Mouse (Mus musculus) forebrain, postnatal 0 days (tissue): ENCODE measurements around the gene Cog1. TPM values are rescaled to one million over a fixed set of nuclear protein-coding genes. Genes with fewer than 3 reads are reported as not detected.

Experiments
- ATAC-seq: fragments of 200-750 bp; cut with Nextera tagmentation; 2 replicates; pipeline ENCODE4 v1.8.0; 2017; ENCODE audit warnings: mild to moderate bottlenecking, moderate library complexity
- DNase-seq: peaks from one replicate; pipeline ENCODE4 v3.0.0-alpha.2; 2015
- H3K27ac ChIP-seq: fragments of 300-500 bp; sonication (generic); 2 replicates; pipeline ENCODE4 v1.5.1; 2014; ENCODE audit warnings: low read depth, mild to moderate bottlenecking, antibody characterized with exemption, low read length, moderate library complexity, mixed read lengths
- H3K27me3 ChIP-seq: fragments of 300-500 bp; sonication (generic); 2 replicates; pipeline ENCODE4 v1.6.1; 2014; ENCODE audit warnings: mild to moderate bottlenecking, low read length, mixed read lengths; ENCODE audit not compliant: insufficient read depth
- H3K36me3 ChIP-seq: fragments of 300-500 bp; sonication (generic); 2 replicates; pipeline ENCODE4 v1.6.1; 2014; ENCODE audit warnings: mild to moderate bottlenecking, moderate library complexity; ENCODE audit not compliant: insufficient read depth
- H3K4me1 ChIP-seq: fragments of 300-500 bp; sonication (generic); 2 replicates; pipeline ENCODE4 v1.6.1; 2014; ENCODE audit warnings: antibody characterized with exemption; ENCODE audit not compliant: insufficient read depth
- H3K4me2 ChIP-seq: fragments of 300-500 bp; sonication (generic); 2 replicates; pipeline ENCODE4 v1.6.1; 2014; ENCODE audit warnings: low read depth, mild to moderate bottlenecking, moderate library complexity
- H3K4me3 ChIP-seq: fragments of 300-500 bp; sonication (generic); 2 replicates; pipeline ENCODE4 v1.5.1; 2014; ENCODE audit warnings: low read depth, low read length, mixed read lengths
- H3K9ac ChIP-seq: fragments of 300-500 bp; sonication (generic); 2 replicates; pipeline ENCODE4 v1.6.1; 2014; ENCODE audit warnings: mild to moderate bottlenecking
- H3K9me3 ChIP-seq: fragments of 300-500 bp; sonication (generic); 2 replicates; pipeline ENCODE4 v1.6.1; 2016; ENCODE audit warnings: low read length
- CTCF ChIP-seq: sonication (generic); IDR thresholded peaks from 2 replicates; pipeline ENCODE4 v1.5.1; 2016; ENCODE audit warnings: antibody characterized with exemption, control low read depth, low read depth
- WGBS: fragments of 180-500 bp; shearing (Covaris S2); extraction: QIAGEN DNeasy Blood & Tissue Kit; methylation state at CpG from one replicate; pipeline ENCODE4 v1.1.7; 2014; 5-methylcytosine and 5-hydroxymethylcytosine counted together
- polyA plus RNA-seq: library from polyadenylated mRNA; unstranded; fragments of >200 nt; fragmentation: Nextera tagmentation; extraction: Ambion mirVana; gene quantifications from 2 replicates; pipeline ENCODE4 v1.2.1, GENCODE M21; 2015
- total RNA-seq: library from RNA; depleted of rRNA; stranded (reverse); fragments of >200 nt; gene quantifications from 2 replicates; pipeline ENCODE4 v1.2.3, GENCODE M21; 2014

Gene Cog1
- total and polyA plus RNA-seq, 2 experiments from 2014 or later, result 28.6 to 48.8 TPM

DNA sequence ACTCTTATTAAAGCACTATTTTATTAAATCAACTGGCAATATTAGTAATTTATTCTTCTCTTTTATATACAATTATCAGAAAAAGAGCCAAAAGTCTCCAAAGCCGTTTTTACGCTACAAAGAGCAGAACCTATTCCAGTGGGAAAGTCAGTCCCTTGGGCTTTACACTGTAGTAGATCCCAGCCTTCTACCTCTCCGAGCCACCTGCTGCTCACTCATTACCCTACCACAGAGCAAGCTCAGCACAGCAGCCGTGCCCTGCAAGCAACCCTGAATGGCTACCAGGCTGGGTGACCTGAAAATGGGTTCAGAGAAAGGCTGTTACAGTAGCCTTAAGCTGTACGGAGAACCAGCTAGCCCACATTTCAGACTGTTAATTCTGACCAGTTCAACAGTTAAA lies 25.6 kb downstream of the Cog1 start:
- 84% methylated on average over 5 of the region's 5 CpGs for WGBS
- H3K9me3 ChIP-seq, result no peaks in the 10 kb centered on the region
- no peaks in the 10 kb centered on the region for H3K27me3 ChIP-seq
- no peak for TF ChIP-seq CTCF
- peaks cover 11% of the 10 kb centered on the region for H3K36me3 ChIP-seq
- H3K27ac ChIP-seq, result no peak overlapping the region
- no peak overlapping the region for H3K9ac ChIP-seq
- no peaks in the 10 kb centered on the region for H3K4me1 ChIP-seq
- H3K4me3 ChIP-seq, result no peak overlapping the region
- no peak overlapping the region for H3K4me2 ChIP-seq
- ATAC-seq (no peak), DNase-seq (no peak)

GRCm38 (mm10) chr11:113676847-113677246 lies 27.9 kb downstream of the Cog1 start:
- 50% methylated on average over 2 of the region's 2 CpGs for WGBS

GRCm38 (mm10) chr11:113677378-113677777 lies 28.4 kb downstream of the Cog1 start:
- no peak for TF ChIP-seq CTCF
- Histone ChIP-seq H3K36me3 (peaks cover 11% of the 10 kb centered on the region), H3K9me3 (no peaks in the 10 kb centered on the region), H3K4me2 (no peak overlapping the region), H3K4me3 (no peak overlapping the region), H3K9ac (peak overlapping the region; percentile 10; the same call in 1 of the 2 replicates), H3K27ac (no peak overlapping the region), H3K4me1 (0 out of 2 replicates have a peak, but pooled peaks cover under 1% of the 10 kb centered on the region), H3K27me3 (no peaks in the 10 kb centered on the region)
- ATAC-seq (no peak), DNase-seq (no peak)
- 86% methylated on average over 2 of the region's 2 CpGs for WGBS

More at GRCm38 (mm10) chr11:113676847-113677246, 27.9 kb downstream of the Cog1 start:
- no peak overlapping the region for H3K9ac ChIP-seq
- H3K4me1 ChIP-seq, result no peaks in the 10 kb centered on the region
- H3K36me3 ChIP-seq, result peaks cover 11% of the 10 kb centered on the region
- no peak overlapping the region for H3K27ac ChIP-seq
- H3K4me2 ChIP-seq, result no peak overlapping the region
- TF ChIP-seq CTCF, result no peak
- no peak for ATAC-seq
- no peak for DNase-seq
- H3K9me3 ChIP-seq, result no peaks in the 10 kb centered on the region
- no peak overlapping the region for H3K4me3 ChIP-seq
- no peaks in the 10 kb centered on the region for H3K27me3 ChIP-seq

GRCm38 (mm10) chr11:113678373-113678772 lies 29.4 kb downstream of the Cog1 start:
- H3K27me3 ChIP-seq, result no peaks in the 10 kb centered on the region
- H3K4me3 ChIP-seq, result no peak overlapping the region
- no peak overlapping the region for H3K9ac ChIP-seq
- TF ChIP-seq CTCF, result no peak
- H3K36me3 ChIP-seq, result peaks cover 11% of the 10 kb centered on the region
- H3K9me3 ChIP-seq, result no peaks in the 10 kb centered on the region
- DNase-seq (no peak), ATAC-seq (no peak)
- H3K4me2 ChIP-seq, result no peak overlapping the region
- WGBS, result 83% methylated on average over 8 of the region's 8 CpGs
- no peak overlapping the region for H3K27ac ChIP-seq
- H3K4me1 ChIP-seq, result 0 out of 2 replicates have a peak, but pooled peaks cover 7% of the 10 kb centered on the region

- Histone ChIP-seq H3K9me3 (no peaks in the 10 kb centered on the region), H3K4me3 (no peak overlapping the region), H3K36me3 (peaks cover 11% of the 10 kb centered on the region; the same call in 1 of the 2 replicates), H3K27me3 (no peaks in the 10 kb centered on the region), H3K4me1 (peaks cover 14% of the 10 kb centered on the region; the same call in 1 of the 2 replicates), H3K27ac (no peak overlapping the region), H3K4me2 (no peak overlapping the region), H3K9ac (no peak overlapping the region)
- WGBS, result 91% methylated on average over 2 of the region's 2 CpGs
- DNase-seq (no peak), ATAC-seq (no peak)
- no peak for TF ChIP-seq CTCF
Measured at GRCm38 (mm10) chr11:113680954-113681353, 32.0 kb downstream of the Cog1 start.

GRCm38 (mm10) chr11:113681979-113682378 lies 33.0 kb downstream of the Cog1 start:
- peak overlapping the region; percentile 94 for H3K4me2 ChIP-seq
- H3K4me3 ChIP-seq, result peak overlapping the region; percentile 88; the same call in 1 of the 2 replicates
- ATAC-seq (no peak), DNase-seq (no peak)
- 0 out of 2 replicates have a peak overlapping the region, but pooled peaks have one; percentile 87 for H3K9ac ChIP-seq
- H3K9me3 ChIP-seq, result no peaks in the 10 kb centered on the region
- TF ChIP-seq CTCF, result peak; percentile 9; the same call in 1 of the 2 replicates
- no peaks in the 10 kb centered on the region for H3K27me3 ChIP-seq
- no peak overlapping the region for H3K27ac ChIP-seq
- peaks cover 16% of the 10 kb centered on the region for H3K4me1 ChIP-seq
- 0 out of 2 replicates have a peak, but pooled peaks cover 3% of the 10 kb centered on the region for H3K36me3 ChIP-seq

DNA sequence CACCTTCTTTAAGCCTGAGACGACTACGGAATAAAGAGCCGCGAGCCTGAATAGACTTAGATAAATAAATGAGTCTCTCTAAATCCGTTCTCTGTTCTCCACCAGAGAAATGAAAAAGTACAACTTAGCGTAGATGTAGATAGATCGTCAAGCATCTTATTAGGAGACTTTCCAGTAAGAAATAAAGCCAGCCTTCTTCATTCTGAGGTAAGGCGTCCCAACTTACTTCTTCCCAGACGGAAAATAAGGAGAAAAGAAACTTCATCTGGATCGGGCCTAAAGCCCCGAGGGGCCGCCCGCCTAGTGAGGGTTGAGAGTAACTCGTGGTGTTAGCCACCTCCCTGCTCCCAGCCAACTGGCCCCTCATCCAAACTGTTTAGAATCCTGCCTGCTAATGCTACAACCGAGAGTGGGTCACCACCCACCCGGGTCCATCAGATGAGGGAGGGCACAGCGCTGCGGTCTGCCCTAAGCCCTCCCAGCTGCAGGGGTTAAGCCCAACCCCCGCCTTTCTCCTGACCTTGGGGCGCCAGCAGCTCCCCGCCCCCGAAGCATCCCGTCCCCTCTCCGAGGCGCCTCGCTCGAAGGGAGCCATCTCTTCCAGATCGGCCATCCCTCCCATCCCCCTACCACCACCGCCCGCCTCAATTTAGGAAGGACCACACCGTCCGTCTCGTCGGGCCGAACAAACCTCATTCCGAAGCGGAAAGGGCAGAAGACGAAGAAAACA lies 34.1 kb downstream of the Cog1 start:
- peaks cover 5% of the 10 kb centered on the region for H3K36me3 ChIP-seq
- H3K27me3 ChIP-seq, result no peaks in the 10 kb centered on the region
- peak overlapping the region; percentile 88 for H3K4me3 ChIP-seq
- H3K27ac ChIP-seq, result peak overlapping the region; percentile 92
- H3K4me1 ChIP-seq, result peaks cover 16% of the 10 kb centered on the region
- H3K9ac ChIP-seq, result peak overlapping the region; percentile 87
- TF ChIP-seq CTCF, result no peak
- DNase-seq (peak; percentile 19), ATAC-seq (peak; percentile 14)
- peak overlapping the region; percentile 94 for H3K4me2 ChIP-seq
- 2% methylated on average over 38 of the region's 38 CpGs for WGBS
- no peaks in the 10 kb centered on the region for H3K9me3 ChIP-seq
